Mouse (Mus musculus) telencephalon, adult 2 months (tissue): ENCODE measurements at regions not wholly inside any gene's neighbourhood (a gene's known extent, or its start where the extent isn't known, plus 50 kb on each side); places are given as distances from the start of the nearest gene placed in this dataset.
"Not testable (repeated sequence)": the region's sequence is repeated elsewhere in the genome, so short reads cannot be mapped to it uniquely, and the experiment has no call there.

ENCODE experiments used
- DNase-seq: peaks from one replicate; pipeline ENCODE4 v3.0.0-alpha.2; 2011; ENCODE audit warnings: low read depth, low spot score

- DNase-seq: no peak
Measured at GRCm38 (mm10) chr17:9268776-9269175, 153.1 kb upstream of the Gm17728 start.

GRCm38 (mm10) chr17:9278046-9278445 is 143.8 kb upstream of the Gm17728 start:
- DNase-seq: not testable (repeated sequence)

- no peak for DNase-seq
Measured at GRCm38 (mm10) chr17:9279481-9279880, 142.4 kb upstream of the Gm17728 start.

- no peak for DNase-seq
Measured at GRCm38 (mm10) chr17:9281891-9282290, 140.0 kb upstream of the Gm17728 start.

- DNase-seq: no peak
Measured at GRCm38 (mm10) chr17:9282333-9283176, 139.3 kb upstream of the Gm17728 start.

GRCm38 (mm10) chr17:9286431-9286830 is 135.4 kb upstream of the Gm17728 start:
- DNase-seq: no peak

- no peak for DNase-seq
Measured at GRCm38 (mm10) chr17:9286834-9287233, 135.0 kb upstream of the Gm17728 start.

GRCm38 (mm10) chr17:9287682-9288081 is 134.2 kb upstream of the Gm17728 start:
- DNase-seq: no peak

- no peak for DNase-seq
Measured at GRCm38 (mm10) chr17:9291601-9292000, 130.3 kb upstream of the Gm17728 start.

- peak; percentile 54 for DNase-seq
Measured at GRCm38 (mm10) chr17:9292296-9292695, 129.6 kb upstream of the Gm17728 start.

GRCm38 (mm10) chr17:9296371-9296770 is 125.5 kb upstream of the Gm17728 start:
- peak; percentile 52 for DNase-seq

GRCm38 (mm10) chr17:9298231-9298630 is 123.6 kb upstream of the Gm17728 start:
- DNase-seq: no peak

GRCm38 (mm10) chr17:9301101-9301501 is 120.8 kb upstream of the Gm17728 start:
- peak; percentile 58 for DNase-seq

GRCm38 (mm10) chr17:9308507-9308906 is 113.4 kb upstream of the Gm17728 start:
- no peak for DNase-seq

- DNase-seq: no peak
Measured at GRCm38 (mm10) chr17:9322772-9323171, 99.1 kb upstream of the Gm17728 start.

- no peak for DNase-seq
Measured at GRCm38 (mm10) chr17:9328886-9329455, 92.9 kb upstream of the Gm17728 start.

GRCm38 (mm10) chr17:9357572-9358159 is 64.2 kb upstream of the Gm17728 start:
- no peak for DNase-seq
